Mouse (Mus musculus): Measurements from ENCODE around the gene Pitx3. TPM values are rescaled to one million over a fixed set of nuclear protein-coding genes. Genes with fewer than 3 reads are reported as not detected.
"Not testable (repeated sequence)": the region's sequence is repeated elsewhere in the genome, so short reads cannot be mapped to it uniquely, and the experiment has no call there.

The Pitx3 gene
- polyA plus RNA-seq, 1 experiment from 2014 or later: 0.82 TPM

DNA sequence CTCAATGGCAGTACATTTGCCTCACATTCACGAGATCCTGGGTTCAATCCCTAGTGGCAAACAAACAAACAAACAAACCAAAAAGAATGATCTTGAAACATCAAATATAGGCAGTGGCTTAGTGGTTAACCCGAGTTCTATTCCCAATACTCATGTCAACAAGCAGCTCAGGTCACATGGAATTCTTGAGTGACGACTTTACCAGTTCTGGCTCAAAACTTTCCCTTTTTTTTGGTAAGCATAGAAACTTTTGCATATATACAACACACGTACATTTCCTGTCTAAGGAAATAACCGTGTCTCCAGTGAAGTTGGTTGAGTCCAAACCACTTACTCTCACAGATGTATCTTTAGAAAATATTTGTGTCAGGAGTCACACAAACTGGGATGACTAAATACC is 24.4 kb upstream of the Pitx3 start:
- no peak for DNase-seq
- Histone ChIP-seq H3K36me3 (ENCODE audit: insufficient read depth) (peaks cover 23% of the 10 kb centered on the region), H3K4me2 (no peak overlapping the region), H3K9ac (no peak overlapping the region), H3K4me1 (ENCODE audit: insufficient read depth) (no peaks in the 10 kb centered on the region), H3K27ac (ENCODE audit: low read depth) (no peak overlapping the region), H3K9me3 (ENCODE audit: low read depth, low read length) (no peaks in the 10 kb centered on the region), H3K4me3 (ENCODE audit: low read depth, low read length) (no peak overlapping the region), H3K27me3 (ENCODE audit: insufficient read depth, low read length) (no peaks in the 10 kb centered on the region)
- 66% methylated on average over 5 of the region's 5 CpGs for WGBS
- ATAC-seq (ENCODE audit: insufficient read depth): no peak
- no peak for TF ChIP-seq CTCF (IDR thresholded peaks at IDR 0.05; ENCODE audit: low read depth)

DNA sequence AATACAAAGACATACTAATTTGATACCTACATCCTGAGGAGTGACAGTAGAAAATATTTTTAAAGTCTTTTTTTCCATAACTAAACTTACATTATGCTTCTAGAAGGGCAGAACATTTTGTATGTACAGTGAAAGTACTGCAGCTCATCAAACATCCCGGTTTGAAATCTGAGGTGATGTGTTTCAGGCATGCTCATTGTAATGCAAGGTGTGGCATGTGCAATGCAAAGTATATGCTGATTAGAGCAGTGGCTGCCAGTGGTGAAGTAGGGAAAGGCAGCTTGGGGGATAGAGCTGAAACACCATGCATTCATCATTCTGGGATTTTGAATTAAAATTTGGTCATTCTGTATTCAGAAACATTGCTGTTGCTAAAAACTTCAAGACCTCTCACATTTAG is 21.8 kb upstream of the Pitx3 start:
- H3K4me3 ChIP-seq (ENCODE audit: low read depth, low read length): no peak overlapping the region
- no peak overlapping the region for H3K4me2 ChIP-seq
- H3K9me3 ChIP-seq (ENCODE audit: low read depth, low read length): no peaks in the 10 kb centered on the region
- no peak overlapping the region for H3K9ac ChIP-seq
- DNase-seq: no peak
- WGBS: 59% methylated on average over 1 of the region's 1 CpGs
- no peaks in the 10 kb centered on the region for H3K4me1 ChIP-seq (ENCODE audit: insufficient read depth)
- H3K27ac ChIP-seq (ENCODE audit: low read depth): no peak overlapping the region
- peaks cover 34% of the 10 kb centered on the region for H3K36me3 ChIP-seq (ENCODE audit: insufficient read depth)
- TF ChIP-seq CTCF (IDR thresholded peaks at IDR 0.05; ENCODE audit: low read depth): no peak
- no peak for ATAC-seq (ENCODE audit: insufficient read depth)
- H3K27me3 ChIP-seq (ENCODE audit: insufficient read depth, low read length): no peaks in the 10 kb centered on the region

DNA sequence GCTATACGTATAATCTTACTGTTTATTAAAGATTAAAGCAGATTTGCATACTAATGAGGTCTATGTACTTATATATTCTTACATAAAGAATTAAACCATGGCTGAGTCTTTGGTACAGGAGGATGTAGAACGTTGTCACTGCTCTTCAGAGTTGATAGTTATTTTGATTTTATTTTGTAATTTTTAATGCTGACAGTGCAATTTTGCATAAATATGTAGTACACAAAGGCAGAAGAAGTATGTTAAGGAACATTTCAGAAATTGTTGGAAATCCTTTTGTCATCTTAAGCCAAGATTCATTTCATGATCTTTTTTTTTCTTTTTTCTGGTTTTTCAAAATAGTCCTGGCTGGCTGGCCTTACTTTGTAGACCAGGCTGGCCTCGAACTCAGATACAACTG is 21.3 kb upstream of the Pitx3 start:
- H3K36me3 ChIP-seq (ENCODE audit: insufficient read depth): peaks cover 39% of the 10 kb centered on the region
- H3K4me2 ChIP-seq: no peak overlapping the region
- H3K4me3 ChIP-seq (ENCODE audit: low read depth, low read length): no peak overlapping the region
- H3K27me3 ChIP-seq (ENCODE audit: insufficient read depth, low read length): no peaks in the 10 kb centered on the region
- no peak for ATAC-seq (ENCODE audit: insufficient read depth)
- 73% methylated on average over 3 of the region's 3 CpGs for WGBS
- H3K9ac ChIP-seq: no peak overlapping the region
- TF ChIP-seq CTCF (IDR thresholded peaks at IDR 0.05; ENCODE audit: low read depth): no peak
- H3K4me1 ChIP-seq (ENCODE audit: insufficient read depth): no peaks in the 10 kb centered on the region
- no peak overlapping the region for H3K27ac ChIP-seq (ENCODE audit: low read depth)
- no peaks in the 10 kb centered on the region for H3K9me3 ChIP-seq (ENCODE audit: low read depth, low read length)
- no peak for DNase-seq

- not testable (repeated sequence) for ATAC-seq (ENCODE audit: insufficient read depth); H3K27me3 ChIP-seq (ENCODE audit: insufficient read depth, low read length); H3K4me3 ChIP-seq (ENCODE audit: low read depth, low read length); H3K27ac ChIP-seq (ENCODE audit: low read depth); H3K9ac ChIP-seq; H3K4me2 ChIP-seq; H3K9me3 ChIP-seq (ENCODE audit: low read depth, low read length); DNase-seq; H3K4me1 ChIP-seq (ENCODE audit: insufficient read depth)
- 85% methylated on average over 1 of the region's 2 CpGs for WGBS
- peaks cover 42% of the 10 kb centered on the region for H3K36me3 ChIP-seq (ENCODE audit: insufficient read depth)
These were observed 19.0 kb upstream of the Pitx3 start for GRCm38 (mm10) chr19:46167169-46167568.

DNA sequence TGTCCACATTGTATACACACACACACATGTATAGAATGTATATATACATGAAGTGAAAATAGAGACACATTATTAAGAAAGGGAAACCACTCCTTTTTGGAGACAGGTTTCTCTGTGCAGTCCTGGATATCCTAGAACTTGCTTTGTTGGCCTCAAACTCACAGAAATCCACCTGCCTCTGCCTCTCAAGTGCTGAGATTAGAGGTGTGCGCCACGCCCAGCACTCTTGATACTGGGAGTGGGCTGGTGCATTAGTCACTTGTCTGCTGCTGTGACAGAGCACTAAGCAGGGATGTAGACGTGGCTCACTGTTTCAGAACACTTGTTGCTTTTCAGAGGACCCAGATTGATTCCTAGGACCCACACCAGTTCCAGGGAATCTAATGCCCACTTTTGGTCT is 17.8 kb upstream of the Pitx3 start:
- Histone ChIP-seq H3K4me3 (ENCODE audit: low read depth, low read length) (no peak overlapping the region), H3K4me2 (no peak overlapping the region), H3K27ac (ENCODE audit: low read depth) (no peak overlapping the region), H3K9ac (no peak overlapping the region), H3K9me3 (ENCODE audit: low read depth, low read length) (no peaks in the 10 kb centered on the region), H3K4me1 (ENCODE audit: insufficient read depth) (no peaks in the 10 kb centered on the region), H3K36me3 (ENCODE audit: insufficient read depth) (peaks cover 33% of the 10 kb centered on the region), H3K27me3 (ENCODE audit: insufficient read depth, low read length) (no peaks in the 10 kb centered on the region)
- TF ChIP-seq CTCF (IDR thresholded peaks at IDR 0.05; ENCODE audit: low read depth): no peak
- DNase-seq (no peak), ATAC-seq (ENCODE audit: insufficient read depth) (no peak)
- WGBS: 87% methylated on average over 3 of the region's 3 CpGs

DNA sequence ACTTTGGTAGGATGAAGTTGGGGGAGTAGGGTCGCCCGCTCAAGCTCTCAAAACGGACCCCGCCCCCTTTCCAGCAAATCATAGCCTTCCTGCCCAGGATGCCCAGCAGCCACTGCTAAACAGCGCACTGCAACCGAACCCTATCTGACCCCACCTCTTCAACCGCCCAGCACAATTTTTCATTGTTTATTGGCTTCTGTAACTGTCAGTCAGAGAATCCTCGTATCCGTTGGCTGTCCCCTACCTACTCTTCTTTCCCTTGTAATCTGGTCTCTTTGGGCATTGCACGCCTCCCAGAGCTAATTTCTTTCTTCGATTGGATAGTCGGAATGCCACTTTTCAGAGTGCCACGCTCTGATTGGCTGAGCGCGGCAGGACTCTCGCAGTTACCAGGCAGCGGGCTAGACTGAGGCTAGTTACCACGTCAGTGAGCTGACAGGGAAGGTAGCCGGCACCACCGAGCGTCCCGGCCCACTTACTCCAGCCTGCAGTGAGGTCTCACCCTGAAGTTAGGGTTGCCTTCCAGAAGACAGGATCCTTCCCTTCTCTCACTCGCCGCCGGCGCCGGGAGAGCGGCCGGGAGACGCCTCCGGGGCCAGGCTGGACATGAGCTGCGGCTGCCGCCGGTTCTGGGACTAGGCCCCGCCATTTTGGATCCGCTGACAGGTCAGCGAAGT is 4.1 kb upstream of the Pitx3 start, which contains the start of gene Gbf1:
Gbf1 (plus strand) TSS at position 383 of the 677 bp plus-strand sequence.
- DNase-seq (peak; percentile 99), ATAC-seq (ENCODE audit: insufficient read depth) (peak; percentile 97)
- under 1% methylated on average over 37 of the region's 37 CpGs for WGBS
- no peak for TF ChIP-seq CTCF (IDR thresholded peaks at IDR 0.05; ENCODE audit: low read depth)
- Histone ChIP-seq H3K27me3 (ENCODE audit: insufficient read depth, low read length) (peaks cover 34% of the 10 kb centered on the region), H3K4me3 (ENCODE audit: low read depth, low read length) (peak within 1 kb of the TSS; percentile 86), H3K4me1 (ENCODE audit: insufficient read depth) (peaks cover 15% of the 10 kb centered on the region; the same call in 1 of the 2 replicates), H3K9me3 (ENCODE audit: low read depth, low read length) (no peaks in the 10 kb centered on the region), H3K36me3 (ENCODE audit: insufficient read depth) (0 out of 2 replicates have a peak, but pooled peaks cover 5% of the 10 kb centered on the region), H3K27ac (ENCODE audit: low read depth) (0 out of 2 replicates have a peak within 1 kb of the TSS, but pooled peaks have one; percentile 12), H3K9ac (peak within 1 kb of the TSS; percentile 75), H3K4me2 (peak within 1 kb of the TSS; percentile 90)

DNA sequence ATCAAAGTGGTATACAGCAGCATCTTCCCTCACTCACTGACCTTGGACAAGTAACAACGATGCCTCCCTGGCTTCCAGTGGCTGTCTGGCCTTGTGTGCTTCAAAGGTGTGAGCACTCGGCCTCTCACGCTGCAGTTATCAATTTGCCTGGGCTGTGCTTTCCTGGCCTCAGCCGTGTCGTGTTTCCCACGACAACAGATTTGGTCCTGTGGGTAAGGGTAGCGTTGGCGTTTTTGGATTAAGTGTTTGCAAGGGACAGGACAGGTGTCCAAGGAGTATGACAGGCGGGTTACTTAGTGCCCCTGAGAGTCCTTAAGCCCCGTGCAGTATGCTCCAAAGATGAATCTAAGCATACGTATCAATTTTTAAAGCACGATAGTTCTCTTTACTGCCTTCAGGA is 965 bp upstream of the Pitx3 start:
- Histone ChIP-seq H3K9ac (no peak overlapping the region), H3K4me2 (peak overlapping the region; percentile 99), H3K9me3 (ENCODE audit: low read depth, low read length) (no peaks in the 10 kb centered on the region), H3K27me3 (ENCODE audit: insufficient read depth, low read length) (peaks cover 64% of the 10 kb centered on the region), H3K4me3 (ENCODE audit: low read depth, low read length) (peak overlapping the region; percentile 58), H3K36me3 (ENCODE audit: insufficient read depth) (no peaks in the 10 kb centered on the region), H3K4me1 (ENCODE audit: insufficient read depth) (peaks cover 16% of the 10 kb centered on the region; the same call in 1 of the 2 replicates), H3K27ac (ENCODE audit: low read depth) (no peak overlapping the region)
- DNase-seq (no peak), ATAC-seq (ENCODE audit: insufficient read depth) (no peak)
- TF ChIP-seq CTCF (IDR thresholded peaks at IDR 0.05; ENCODE audit: low read depth): no peak
- WGBS: 21% methylated on average over 12 of the region's 12 CpGs

All from lung, embryonic 14.5 days (tissue).